Mouse (Mus musculus) liver, embryonic 13.5 days (tissue): Measurements from ENCODE around the gene Topbp1. TPM values are rescaled to one million over a fixed set of nuclear protein-coding genes. Genes with fewer than 3 reads are reported as not detected.

Source experiments
- ATAC-seq: fragments of 200-750 bp; cut with Nextera tagmentation; 2 replicates; pipeline ENCODE4 v1.8.0; 2017; ENCODE audit warnings: low read depth, mild to moderate bottlenecking, moderate number of reproducible peaks, moderate library complexity
- DNase-seq: peaks from one replicate; pipeline ENCODE4 v3.0.0; 2022
- H3K27ac ChIP-seq: fragments of 300-500 bp; sonication (generic); 2 replicates; pipeline ENCODE4 v1.5.1; 2015; ENCODE audit warnings: moderate library complexity, mild to moderate bottlenecking, inconsistent platforms
- H3K27me3 ChIP-seq: fragments of 300-500 bp; sonication (generic); 2 replicates; pipeline ENCODE4 v1.6.1; 2015; ENCODE audit warnings: mild to moderate bottlenecking, inconsistent platforms
- H3K36me3 ChIP-seq: fragments of 300-500 bp; sonication (generic); 2 replicates; pipeline ENCODE4 v1.6.1; 2015; ENCODE audit warnings: mild to moderate bottlenecking, inconsistent platforms
- H3K4me1 ChIP-seq: fragments of 300-500 bp; sonication (generic); replicated peaks from 2 replicates; pipeline ENCODE4 v1.6.1; 2015; ENCODE audit warnings: inconsistent platforms
- H3K4me2 ChIP-seq: fragments of 300-500 bp; sonication (generic); 2 replicates; pipeline ENCODE4 v1.6.1; 2015; ENCODE audit warnings: inconsistent platforms, mild to moderate bottlenecking, moderate library complexity
- H3K4me3 ChIP-seq: fragments of 300-500 bp; sonication (generic); replicated peaks from 2 replicates; pipeline ENCODE4 v1.5.1; 2015; ENCODE audit warnings: mild to moderate bottlenecking, inconsistent platforms
- H3K9ac ChIP-seq: fragments of 300-500 bp; sonication (generic); 2 replicates; pipeline ENCODE4 v1.6.1; 2015; ENCODE audit warnings: mild to moderate bottlenecking, inconsistent platforms
- H3K9me3 ChIP-seq: fragments of 300-500 bp; sonication (generic); replicated peaks from 2 replicates; pipeline ENCODE4 v1.6.1; 2016; ENCODE audit warnings: inconsistent platforms
- WGBS: fragments of 180-500 bp; shearing (Covaris S2); methylation state at CpG from one replicate; pipeline ENCODE4 v1.1.7; 2015; ENCODE audit not compliant: insufficient replicate concordance; 5-methylcytosine and 5-hydroxymethylcytosine counted together
- polyA plus RNA-seq: library from polyadenylated mRNA; unstranded; fragments of >200 nt; fragmentation: Nextera tagmentation; extraction: Ambion mirVana; gene quantifications from 2 replicates; pipeline ENCODE4 v1.2.1, GENCODE M21; 2015

The Topbp1 gene
- polyA plus RNA-seq, 1 experiment from 2014 or later, result 44.7 TPM

- H3K9ac ChIP-seq, result no peak overlapping the region
- no peak for ATAC-seq
- H3K27me3 ChIP-seq, result no peaks in the 10 kb centered on the region
- no peak for DNase-seq
- H3K36me3 ChIP-seq, result no peaks in the 10 kb centered on the region
- H3K4me2 ChIP-seq, result no peak overlapping the region
- no peak overlapping the region for H3K4me3 ChIP-seq
- 58% methylated on average over 5 of the region's 5 CpGs for WGBS
- no peak overlapping the region for H3K27ac ChIP-seq
- no peaks in the 10 kb centered on the region for H3K9me3 ChIP-seq
- peaks cover 15% of the 10 kb centered on the region for H3K4me1 ChIP-seq
Measured at GRCm38 (mm10) chr9:103372271-103373010, 67.4 kb downstream of the Topbp1 start.

- Histone ChIP-seq H3K27me3 (no peaks in the 10 kb centered on the region), H3K4me3 (no peak overlapping the region), H3K36me3 (no peaks in the 10 kb centered on the region), H3K9me3 (no peaks in the 10 kb centered on the region), H3K9ac (no peak overlapping the region), H3K27ac (no peak overlapping the region), H3K4me1 (0 out of 2 replicates have a peak, but pooled peaks cover under 1% of the 10 kb centered on the region), H3K4me2 (no peak overlapping the region)
- no peak for ATAC-seq
- WGBS, result 54% methylated on average over 7 of the region's 7 CpGs
- DNase-seq, result no peak
Measured at GRCm38 (mm10) chr9:103376346-103377320, 71.6 kb downstream of the Topbp1 start.

GRCm38 (mm10) chr9:103378686-103379085, 73.7 kb downstream of the Topbp1 start:
- H3K36me3 ChIP-seq, result no peaks in the 10 kb centered on the region
- H3K27ac ChIP-seq, result no peak overlapping the region
- no peak overlapping the region for H3K9ac ChIP-seq
- no peak for DNase-seq
- H3K4me3 ChIP-seq, result no peak overlapping the region
- ATAC-seq, result no peak
- H3K4me2 ChIP-seq, result no peak overlapping the region
- no peaks in the 10 kb centered on the region for H3K4me1 ChIP-seq
- H3K27me3 ChIP-seq, result no peaks in the 10 kb centered on the region
- WGBS, result 73% methylated on average over 10 of the region's 10 CpGs
- no peaks in the 10 kb centered on the region for H3K9me3 ChIP-seq

GRCm38 (mm10) chr9:103379199-103379598, 74.2 kb downstream of the Topbp1 start:
- H3K4me3 ChIP-seq, result no peak overlapping the region
- no peak overlapping the region for H3K9ac ChIP-seq
- no peak for DNase-seq
- no peak overlapping the region for H3K27ac ChIP-seq
- H3K36me3 ChIP-seq, result no peaks in the 10 kb centered on the region
- no peaks in the 10 kb centered on the region for H3K4me1 ChIP-seq
- ATAC-seq, result no peak
- H3K4me2 ChIP-seq, result no peak overlapping the region
- 60% methylated on average over 9 of the region's 9 CpGs for WGBS
- H3K9me3 ChIP-seq, result no peaks in the 10 kb centered on the region
- H3K27me3 ChIP-seq, result no peaks in the 10 kb centered on the region

- H3K36me3 ChIP-seq, result no peaks in the 10 kb centered on the region
- no peak overlapping the region for H3K27ac ChIP-seq
Measured at GRCm38 (mm10) chr9:103380566-103380965, 75.6 kb downstream of the Topbp1 start.

GRCm38 (mm10) chr9:103382989-103383388, 78.0 kb downstream of the Topbp1 start:
- no peak overlapping the region for H3K9ac ChIP-seq
- no peak for DNase-seq
- no peaks in the 10 kb centered on the region for H3K36me3 ChIP-seq
- no peaks in the 10 kb centered on the region for H3K4me1 ChIP-seq
- no peak overlapping the region for H3K27ac ChIP-seq
- WGBS, result 31% methylated on average over 6 of the region's 6 CpGs
- no peaks in the 10 kb centered on the region for H3K27me3 ChIP-seq
- no peak for ATAC-seq
- H3K4me3 ChIP-seq, result no peak overlapping the region
- H3K9me3 ChIP-seq, result no peaks in the 10 kb centered on the region
- H3K4me2 ChIP-seq, result no peak overlapping the region

More at GRCm38 (mm10) chr9:103380566-103380965, 75.6 kb downstream of the Topbp1 start:
- ATAC-seq (no peak), DNase-seq (no peak)
- Histone ChIP-seq H3K4me3 (no peak overlapping the region), H3K9me3 (no peaks in the 10 kb centered on the region), H3K9ac (no peak overlapping the region), H3K4me2 (no peak overlapping the region), H3K27me3 (no peaks in the 10 kb centered on the region), H3K4me1 (no peaks in the 10 kb centered on the region)
- 69% methylated on average over 4 of the region's 4 CpGs for WGBS

- Histone ChIP-seq H3K4me2 (no peak overlapping the region), H3K4me3 (no peak overlapping the region), H3K4me1 (no peaks in the 10 kb centered on the region), H3K27ac (no peak overlapping the region), H3K9me3 (no peaks in the 10 kb centered on the region), H3K36me3 (no peaks in the 10 kb centered on the region), H3K27me3 (no peaks in the 10 kb centered on the region), H3K9ac (no peak overlapping the region)
- ATAC-seq (no peak), DNase-seq (no peak)
- WGBS, result 68% methylated on average over 1 of the region's 1 CpGs
Measured at GRCm38 (mm10) chr9:103383576-103383975, 78.6 kb downstream of the Topbp1 start.

GRCm38 (mm10) chr9:103384141-103384796, 79.3 kb downstream of the Topbp1 start:
- DNase-seq (no peak), ATAC-seq (no peak)
- Histone ChIP-seq H3K4me2 (no peak overlapping the region), H3K27me3 (no peaks in the 10 kb centered on the region), H3K9me3 (no peaks in the 10 kb centered on the region), H3K9ac (no peak overlapping the region), H3K4me3 (no peak overlapping the region), H3K27ac (no peak overlapping the region), H3K36me3 (no peaks in the 10 kb centered on the region), H3K4me1 (no peaks in the 10 kb centered on the region)
- WGBS, result 55% methylated on average over 4 of the region's 4 CpGs

- 44% methylated on average over 1 of the region's 1 CpGs for WGBS
- Histone ChIP-seq H3K4me2 (no peak overlapping the region), H3K27me3 (no peaks in the 10 kb centered on the region), H3K4me1 (no peaks in the 10 kb centered on the region), H3K9ac (no peak overlapping the region), H3K4me3 (no peak overlapping the region), H3K36me3 (no peaks in the 10 kb centered on the region), H3K9me3 (no peaks in the 10 kb centered on the region), H3K27ac (no peak overlapping the region)
- DNase-seq, result no peak
- no peak for ATAC-seq
Measured at GRCm38 (mm10) chr9:103385600-103385999, 80.6 kb downstream of the Topbp1 start.

GRCm38 (mm10) chr9:103386573-103386972, 81.6 kb downstream of the Topbp1 start:
- H3K36me3 ChIP-seq, result no peaks in the 10 kb centered on the region
- H3K9ac ChIP-seq, result no peak overlapping the region
- H3K9me3 ChIP-seq, result no peaks in the 10 kb centered on the region
- no peak overlapping the region for H3K4me2 ChIP-seq
- no peaks in the 10 kb centered on the region for H3K4me1 ChIP-seq
- H3K27ac ChIP-seq, result no peak overlapping the region
- 71% methylated on average over 5 of the region's 5 CpGs for WGBS
- no peaks in the 10 kb centered on the region for H3K27me3 ChIP-seq
- DNase-seq (no peak), ATAC-seq (no peak)
- H3K4me3 ChIP-seq, result no peak overlapping the region

- H3K4me2 ChIP-seq, result no peak overlapping the region
- ATAC-seq, result no peak
- H3K36me3 ChIP-seq, result no peaks in the 10 kb centered on the region
- no peaks in the 10 kb centered on the region for H3K27me3 ChIP-seq
- 66% methylated on average over 10 of the region's 10 CpGs for WGBS
- DNase-seq, result no peak
- H3K4me1 ChIP-seq, result no peaks in the 10 kb centered on the region
- no peak overlapping the region for H3K9ac ChIP-seq
- no peaks in the 10 kb centered on the region for H3K9me3 ChIP-seq
- H3K27ac ChIP-seq, result no peak overlapping the region
- H3K4me3 ChIP-seq, result no peak overlapping the region
Measured at GRCm38 (mm10) chr9:103387011-103387653, 82.1 kb downstream of the Topbp1 start.
